8 mouse cellular contexts compared by ENCODE assay signal in genomic region chr2:168161514-168161971, GRCm38 (mm10). TPM values are rescaled to one million over a fixed set of nuclear protein-coding genes. Genes with fewer than 3 reads are reported as not detected.
A peak's percentile ranks its signal among the peaks of the same experiment; 100 is the strongest.
DNase-seq lines count a peak whose midpoint lies in the region; ATAC-seq and TF ChIP-seq lines count a peak whose summit lies in the region.

No protein-coding gene starts in this region.

- H3K9ac ChIP-seq in kidney, postnatal 0 days (ENCODE audit: low read depth, low read length), result peak overlapping the region; percentile 32
- peak overlapping the region; percentile 50; the same call in 1 of the 2 replicates for H3K9ac ChIP-seq in forebrain, embryonic 14.5 days (ENCODE audit: low read length)
- H3K9ac ChIP-seq in liver, embryonic 14.5 days (replicated peaks), result peak overlapping the region; percentile 21; the same call in 1 of the 2 replicates
- no peak overlapping the region for H3K9ac ChIP-seq in stomach, embryonic 14.5 days (replicated peaks; ENCODE audit: low read depth, low read length)

- no peaks in the 10 kb centered on the region for H3K36me3 ChIP-seq in kidney, postnatal 0 days (ENCODE audit: insufficient read depth, low read length)
- no peaks in the 10 kb centered on the region for H3K36me3 ChIP-seq in forebrain, embryonic 14.5 days (ENCODE audit: control insufficient read depth, insufficient read depth, low read length)
- no peaks in the 10 kb centered on the region for H3K36me3 ChIP-seq in liver, embryonic 14.5 days (replicated peaks; ENCODE audit: control insufficient read depth, insufficient read depth, low read depth)
- no peaks in the 10 kb centered on the region for H3K36me3 ChIP-seq in stomach, embryonic 14.5 days (ENCODE audit: control insufficient read depth, insufficient read depth, low read length)

- no peak for TF ChIP-seq EP300 in liver, embryonic 14.5 days (IDR thresholded peaks at IDR 0.05; ENCODE audit: low read depth)

- no peaks in the 10 kb centered on the region for H3K27me3 ChIP-seq in kidney, postnatal 0 days (ENCODE audit: insufficient read depth, low read length)
- H3K27me3 ChIP-seq in forebrain, embryonic 14.5 days (replicated peaks; ENCODE audit: control insufficient read depth, insufficient read depth, low read length), result no peaks in the 10 kb centered on the region
- H3K27me3 ChIP-seq in liver, embryonic 14.5 days (ENCODE audit: control insufficient read depth, insufficient read depth, low read length), result peaks cover 36% of the 10 kb centered on the region
- H3K27me3 ChIP-seq in stomach, embryonic 14.5 days (ENCODE audit: control insufficient read depth, insufficient read depth, low read length), result no peaks in the 10 kb centered on the region

- H3K4me2 ChIP-seq in kidney, postnatal 0 days (ENCODE audit: low read length), result peak overlapping the region; percentile 43
- peak overlapping the region; percentile 44 for H3K4me2 ChIP-seq in forebrain, embryonic 14.5 days (ENCODE audit: low read length)
- H3K4me2 ChIP-seq in liver, embryonic 14.5 days (ENCODE audit: low read depth), result peak overlapping the region; percentile 59
- H3K4me2 ChIP-seq in stomach, embryonic 14.5 days (replicated peaks; ENCODE audit: low read depth, low read length), result peak overlapping the region; percentile 48

- H3K4me1 ChIP-seq in kidney, postnatal 0 days (replicated peaks; ENCODE audit: insufficient read depth, low read length), result peaks cover 15% of the 10 kb centered on the region; the same call in 1 of the 2 replicates
- H3K4me1 ChIP-seq in forebrain, embryonic 14.5 days (ENCODE audit: control insufficient read depth, insufficient read depth, low read length), result peaks cover 7% of the 10 kb centered on the region; the same call in 1 of the 2 replicates
- H3K4me1 ChIP-seq in liver, embryonic 14.5 days (replicated peaks; ENCODE audit: control insufficient read depth in 2 of 2, insufficient read depth in 2 of 2, low read length in 1 of 2), result peaks cover 6 to 17% of the 10 kb centered on the region in 2 experiments; a peak in 3 of 4 replicates
- H3K4me1 ChIP-seq in stomach, embryonic 14.5 days (ENCODE audit: control insufficient read depth, insufficient read depth, low read length), result peaks cover 21% of the 10 kb centered on the region

- WGBS in kidney, postnatal 0 days, result 10% methylated on average over 11 of the region's 11 CpGs
- 4% methylated on average over 11 of the region's 11 CpGs for WGBS in forebrain, embryonic 14.5 days
- 6% methylated on average over 11 of the region's 11 CpGs for WGBS in liver, embryonic 14.5 days (ENCODE audit: insufficient replicate concordance)
- 6% methylated on average over 11 of the region's 11 CpGs for WGBS in stomach, embryonic 14.5 days

- H3K27ac ChIP-seq in kidney, postnatal 0 days, result peak overlapping the region; percentile 43; the same call in 1 of the 2 replicates
- H3K27ac ChIP-seq in forebrain, embryonic 14.5 days (ENCODE audit: low read depth, low read length), result no peak overlapping the region
- H3K27ac ChIP-seq in liver, embryonic 14.5 days, result no peak overlapping the region
- 0 out of 2 replicates have a peak overlapping the region, but pooled peaks have one; percentile 10 for H3K27ac ChIP-seq in stomach, embryonic 14.5 days (ENCODE audit: low read length)

- H3K9me3 ChIP-seq in kidney, postnatal 0 days (replicated peaks; ENCODE audit: low read length), result no peaks in the 10 kb centered on the region
- H3K9me3 ChIP-seq in forebrain, embryonic 14.5 days (replicated peaks; ENCODE audit: control insufficient read depth, low read length), result no peaks in the 10 kb centered on the region
- no peaks in the 10 kb centered on the region for H3K9me3 ChIP-seq in liver, embryonic 14.5 days (ENCODE audit: control insufficient read depth, low read length)
- no peaks in the 10 kb centered on the region for H3K9me3 ChIP-seq in stomach, embryonic 14.5 days (ENCODE audit: control insufficient read depth, low read depth, low read length)

- H3K4me3 ChIP-seq in kidney, postnatal 0 days (replicated peaks; ENCODE audit: low read depth, low read length), result peak overlapping the region; percentile 16
- no peak overlapping the region for H3K4me3 ChIP-seq in forebrain, embryonic 14.5 days (ENCODE audit: low read depth, low read length)
- H3K4me3 ChIP-seq in liver, embryonic 14.5 days (ENCODE audit: insufficient read depth in 1 of 2, low read depth in 2 of 2, low read length in 2 of 2), result peak overlapping the region; percentile 15 to 46; a peak in 3 of 4 replicates
- H3K4me3 ChIP-seq in stomach, embryonic 14.5 days (ENCODE audit: low read depth, low read length), result peak overlapping the region; percentile 19; the same call in 1 of the 2 replicates

- DNase-seq in kidney, postnatal 0 days (ENCODE audit: low spot score), result no peak
- no peak for DNase-seq in kidney, adult 18-20 months
- DNase-seq in forebrain, embryonic 14.5 days (ENCODE audit: low spot score), result no peak
- no peak for DNase-seq in liver, embryonic 14.5 days (ENCODE audit: low read depth in 3 of 3, low spot score in 3 of 3)
- no peak for DNase-seq in cerebellum, adult 11-12 months
- no peak for DNase-seq in adrenal gland, adult 8-10 months
- no peak for DNase-seq in adrenal gland, postnatal 10 days

- TF ChIP-seq CTCF in kidney, postnatal 0 days (IDR thresholded peaks at IDR 0.05; ENCODE audit: low read depth), result no peak
- no peak for TF ChIP-seq CTCF in liver, embryonic 14.5 days (IDR thresholded peaks at IDR 0.05; ENCODE audit: low read depth)

- ATAC-seq in kidney, postnatal 0 days (replicated peaks; ENCODE audit: low FRiP score, low read depth), result peak; percentile 18; the same call in 1 of the 2 replicates
- peak; percentile 43 for ATAC-seq in forebrain, embryonic 14.5 days
- ATAC-seq in liver, embryonic 14.5 days (ENCODE audit: insufficient read depth), result no peak
- ATAC-seq in stomach, embryonic 14.5 days (ENCODE audit: insufficient number of reproducible peaks, insufficient read depth, low FRiP score, low read depth), result peak; percentile 24; the same call in 1 of the 2 replicates

RNA-seq across cellular contexts. Expression of gene Adnp, which starts 45.4 kb away (rescaled TPM):
- 6.0 and 13.1 TPM in 2 replicates for polyA plus RNA-seq in kidney, postnatal 0 days (2015; fragmentation: Nextera tagmentation; extraction: Ambion mirVana)
- polyA plus RNA-seq in forebrain, embryonic 14.5 days (2014; fragmentation: Nextera tagmentation; extraction: Ambion mirVana), result 1.6 and 2.0 TPM in 2 replicates
- polyA plus RNA-seq in liver, embryonic 14.5 days (2012; rRNA removed), result 6.6 and 7.5 TPM in 2 replicates
- 0.51 and 1.6 TPM in 2 replicates for polyA plus RNA-seq in liver, embryonic 14.5 days (2014; fragmentation: Nextera tagmentation; extraction: Ambion mirVana)
- polyA plus RNA-seq in stomach, embryonic 14.5 days (2014; fragmentation: Nextera tagmentation; extraction: Ambion mirVana), result 4.1 and 4.9 TPM in 2 replicates
- total RNA-seq in adrenal gland, adult 8-10 months (2022), result 10 to 100 TPM; 49.1 to 73.9 (median 56.2) TPM
- total RNA-seq in adrenal gland, postnatal 10 days (2021), result 10 to 100 TPM; 47.6 to 66.2 TPM

Comparison
In these comparisons a context has a peak if more than half of its experiments do, and no peak if none do; other contexts are left out.
1. H3K27ac ChIP-seq: peak in kidney, postnatal 0 days (single experiment) and stomach, embryonic 14.5 days (single experiment); none in forebrain, embryonic 14.5 days (single experiment) and liver, embryonic 14.5 days (single experiment).
2. Peak in every context shown above with its lines, with median percentiles within 50 percentile points of each other: H3K4me2 ChIP-seq.